8 mouse cellular contexts compared by ENCODE assay signal in genomic region chr15:75120066-75120465, GRCm38 (mm10). TPM values are rescaled to one million over a fixed set of nuclear protein-coding genes. Genes with fewer than 3 reads are reported as not detected.
A peak's percentile ranks its signal among the peaks of the same experiment; 100 is the strongest.
DNase-seq lines count a peak whose midpoint lies in the region; ATAC-seq and TF ChIP-seq lines count a peak whose summit lies in the region.

No protein-coding gene starts in this region.

- H3K4me1 ChIP-seq in lung, postnatal 0 days (ENCODE audit: insufficient read depth, low read depth, low read length): no peaks in the 10 kb centered on the region
- H3K4me1 ChIP-seq in thymus, adult 2 months (replicated peaks; ENCODE audit: control insufficient read depth, insufficient read depth, low read length): peaks cover 24% of the 10 kb centered on the region

- H3K27me3 ChIP-seq in lung, postnatal 0 days (replicated peaks; ENCODE audit: insufficient read depth, low read length): no peaks in the 10 kb centered on the region
- no peaks in the 10 kb centered on the region for H3K27me3 ChIP-seq in thymus, adult 2 months (ENCODE audit: control insufficient read depth, insufficient read depth, low read length)

- H3K27ac ChIP-seq in lung, postnatal 0 days (ENCODE audit: low read length): no peak overlapping the region
- no peak overlapping the region for H3K27ac ChIP-seq in thymus, adult 2 months (ENCODE audit: control insufficient read depth, insufficient read depth, low read length)

- no peak overlapping the region for H3K4me2 ChIP-seq in lung, postnatal 0 days (replicated peaks; ENCODE audit: low read depth, low read length)

- H3K36me3 ChIP-seq in lung, postnatal 0 days (ENCODE audit: insufficient read depth, low read length): no peaks in the 10 kb centered on the region
- no peaks in the 10 kb centered on the region for H3K36me3 ChIP-seq in thymus, adult 2 months (ENCODE audit: control insufficient read depth, insufficient read depth, low read length)

- H3K9ac ChIP-seq in lung, postnatal 0 days (replicated peaks; ENCODE audit: low read depth): no peak overlapping the region

- DNase-seq in CD4-positive, CD25-positive, alpha-beta regulatory T cell, adult 2 months (ENCODE audit: low read depth, low spot score): peak; percentile 79
- peak; percentile 4 to 25 for DNase-seq in kidney, postnatal 36 days
- no peak for DNase-seq in kidney, adult 8-10 months
- DNase-seq in brain, adult 2 months (ENCODE audit: low read depth, low spot score): peak; percentile 18
- DNase-seq in lung, postnatal 0 days (ENCODE audit: low spot score): peak; percentile 42
- peak; percentile 73 for DNase-seq in thymus, adult 2 months
- no peak for DNase-seq in right cerebral cortex, postnatal 10 days (ENCODE audit: low spot score in 2 of 2)

- TF ChIP-seq CTCF in lung, postnatal 0 days (IDR thresholded peaks at IDR 0.05): peak; percentile 77
- peak; percentile 66; the same call in 1 of the 2 replicates for TF ChIP-seq CTCF in thymus, adult 2 months (IDR thresholded peaks at IDR 0.05; ENCODE audit: borderline replicate concordance, control insufficient read depth, extremely low read depth, insufficient read depth, low read length, poor library complexity)

- no peak for TF ChIP-seq POLR2A in thymus, adult 2 months (IDR thresholded peaks at IDR 0.05; ENCODE audit: control insufficient read depth, extremely low read depth, insufficient read depth, low read length, poor library complexity)

- TF ChIP-seq EP300 in lung, postnatal 0 days (IDR thresholded peaks at IDR 0.05): no peak

- H3K4me3 ChIP-seq in lung, postnatal 0 days (ENCODE audit: low read depth, low read length): no peak overlapping the region
- H3K4me3 ChIP-seq in thymus, adult 2 months (ENCODE audit: control insufficient read depth, insufficient read depth, low read length): no peak overlapping the region

- WGBS in lung, postnatal 0 days: 15% methylated on average over 2 of the region's 2 CpGs
- 5% methylated on average over 2 of the region's 2 CpGs for WGBS in thymus, adult 2 months

- ATAC-seq in CD4-positive, CD25-positive, alpha-beta regulatory T cell, adult 4 months: no peak
- ATAC-seq in lung, postnatal 0 days: no peak

- no peaks in the 10 kb centered on the region for H3K9me3 ChIP-seq in lung, postnatal 0 days (ENCODE audit: low read length)

RNA-seq across cellular contexts. Expression of gene Ly6c2, which starts 8.3 kb away (rescaled TPM):
- polyA plus RNA-seq in CD4-positive, CD25-positive, alpha-beta regulatory T cell, adult 4 months (2017; shearing (Covaris generic)): 10 to 100 TPM in 1 of 2 experiments, 1 to 10 TPM in 1; 7.2 to 11.2 TPM
- 30.5 and 47.7 TPM in 2 replicates for polyA plus RNA-seq in lung, postnatal 0 days (2015; fragmentation: Nextera tagmentation; extraction: Ambion mirVana)
- polyA plus RNA-seq in thymus, adult 2 months (2012; rRNA removed): 99.7 and 179 TPM in 2 replicates

RNA-seq across cellular contexts. Expression of gene Ly6g, which starts 35.0 kb away (rescaled TPM):
- not detected for polyA plus RNA-seq in CD4-positive, CD25-positive, alpha-beta regulatory T cell, adult 4 months (2017; shearing (Covaris generic))
- 0.68 and 0.98 TPM in 2 replicates for polyA plus RNA-seq in lung, postnatal 0 days (2015; fragmentation: Nextera tagmentation; extraction: Ambion mirVana)
- polyA plus RNA-seq in thymus, adult 2 months (2012; rRNA removed): 1.7 and 2.5 TPM in 2 replicates

Comparison
In these comparisons a context has a peak if more than half of its experiments do, and no peak if none do; other contexts are left out.
1. DNase-seq: peak in CD4-positive, CD25-positive, alpha-beta regulatory T cell, adult 2 months (single experiment), kidney, postnatal 36 days (2 of 2), brain, adult 2 months (single experiment), lung, postnatal 0 days (single experiment) and thymus, adult 2 months (single experiment); none in kidney, adult 8-10 months (0 of 2) and right cerebral cortex, postnatal 10 days (0 of 2).